Mouse (Mus musculus): Measurements from ENCODE around the gene Bpgm. TPM values are rescaled to one million over a fixed set of nuclear protein-coding genes. Genes with fewer than 3 reads are reported as not detected.

Bpgm gene
- polyA plus RNA-seq, 1 experiment from 2014 or later: 30.7 TPM

DNA sequence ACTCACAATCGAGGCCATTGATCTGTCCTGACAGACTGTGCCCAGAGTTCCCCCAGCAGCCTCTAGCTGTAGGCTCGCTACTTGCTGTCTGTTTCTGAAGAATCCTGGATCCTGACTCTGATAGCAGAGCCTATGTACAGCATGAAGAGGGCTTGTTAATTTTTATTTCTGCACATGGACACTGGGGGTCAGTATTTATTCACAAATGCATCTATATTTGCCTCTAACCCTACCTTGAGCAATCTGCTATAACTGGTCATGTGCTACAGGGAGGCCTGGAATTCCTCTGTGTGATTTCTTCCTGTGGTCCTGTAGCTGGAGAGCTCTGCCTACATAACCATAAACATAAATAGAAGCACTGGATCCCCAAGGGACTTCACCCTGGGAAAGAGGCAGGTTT, 35.4 kb downstream of the Bpgm start:
- peak; percentile 84 for ATAC-seq

DNA sequence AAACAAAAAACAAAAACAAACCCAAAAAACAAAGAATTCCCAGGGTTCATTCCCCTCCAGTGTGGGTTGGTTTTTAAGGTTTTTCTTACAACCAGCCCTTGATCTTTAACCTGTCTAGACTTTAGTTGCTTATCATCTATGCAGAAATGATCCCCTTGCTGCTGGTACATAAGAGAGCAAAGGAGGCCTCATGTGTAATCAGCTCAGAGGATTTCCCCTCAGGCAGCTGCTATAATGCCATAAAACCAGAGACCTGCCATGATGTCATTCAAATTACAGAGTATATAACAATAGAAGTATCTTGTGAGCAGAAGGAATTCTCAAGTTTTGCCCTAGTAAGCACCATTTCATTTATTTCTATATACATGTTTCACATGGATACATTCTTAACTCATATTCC, 36.7 kb downstream of the Bpgm start:
- H3K27me3 ChIP-seq: no peaks in the 10 kb centered on the region
- in situ Hi-C loops (cut with MboI; ENCODE audit: low pct_unique_long_range_greater_than_20kb): loop anchor here (5.0 kb wide), 3 partner anchors 245 to 410 kb away; partner anchors contain the start of genes Cyren and Stra8
- TF ChIP-seq CTCF (IDR thresholded peaks at IDR 0.05): no peak
- DNase-seq (ENCODE audit: low read depth, low spot score) (no peak), ATAC-seq (no peak)
- CTCF ChIA-PET: interaction anchor here (1.2 to 1.7 kb wide), 3 partner anchors 16 to 353 kb away, joined by 3 to 4 read pairs (median 3); no protein-coding TSS in a partner anchor
- POLR2A ChIA-PET: interaction anchor here (0.5 kb wide), 1 partner anchor 66 kb away, joined by 3 read pairs; no protein-coding TSS in a partner anchor

More for the DNA sequence above, 35.4 kb downstream of the Bpgm start:
- TF ChIP-seq CTCF (IDR thresholded peaks at IDR 0.05): peak; percentile 81
- POLR2A ChIA-PET: no interaction called here
- no peaks in the 10 kb centered on the region for H3K27me3 ChIP-seq
- in situ Hi-C loops (cut with MboI; ENCODE audit: low pct_unique_long_range_greater_than_20kb): loop anchor here (5.0 kb wide), 3 partner anchors 246 to 411 kb away; partner anchors contain the start of genes Cyren and Stra8
- peak; percentile 46 for DNase-seq (ENCODE audit: low read depth, low spot score)
- CTCF ChIA-PET: interaction anchor here (0.7 to 2.1 kb wide), 20 partner anchors 8 to 417 kb away, joined by 3 to 14 read pairs (median 4); no protein-coding TSS in a partner anchor

DNA sequence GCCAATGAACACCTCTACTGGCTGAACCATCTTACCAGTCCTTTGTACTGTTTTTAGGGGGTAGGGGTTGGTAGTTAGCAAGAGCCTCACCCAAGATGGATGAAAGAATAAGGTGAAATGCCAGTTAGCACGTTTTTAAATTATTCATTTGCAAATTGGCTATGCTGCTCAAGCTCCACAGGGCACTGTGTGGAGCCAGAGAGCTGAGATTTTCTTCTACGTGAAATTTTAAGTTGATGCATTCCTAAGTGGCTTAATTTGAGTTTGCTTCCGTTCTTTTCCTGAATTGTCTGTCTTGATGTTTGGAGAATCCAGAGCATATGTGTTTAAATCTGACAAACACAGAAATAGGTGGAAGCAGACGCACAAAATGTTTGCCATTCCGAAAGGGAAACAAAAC, 38.6 kb downstream of the Bpgm start:
- ChIA-PET CTCF (interaction anchor here (1.0 to 1.7 kb wide), 5 partner anchors 113 to 412 kb away, joined by 3 to 6 read pairs (median 3); no protein-coding TSS in a partner anchor), POLR2A (interaction anchor here (1.0 kb wide), 1 partner anchor 83 kb away, joined by 3 read pairs; no protein-coding TSS in a partner anchor)
- in situ Hi-C loops (cut with MboI; ENCODE audit: low pct_unique_long_range_greater_than_20kb): loop anchor here (5.0 kb wide), 3 partner anchors 243 to 408 kb away; partner anchors contain the start of genes Cyren and Stra8
- no peak for DNase-seq (ENCODE audit: low read depth, low spot score)
- peak; percentile 72 for TF ChIP-seq CTCF (IDR thresholded peaks at IDR 0.05)
- ATAC-seq: no peak
- H3K27me3 ChIP-seq: no peaks in the 10 kb centered on the region

DNA sequence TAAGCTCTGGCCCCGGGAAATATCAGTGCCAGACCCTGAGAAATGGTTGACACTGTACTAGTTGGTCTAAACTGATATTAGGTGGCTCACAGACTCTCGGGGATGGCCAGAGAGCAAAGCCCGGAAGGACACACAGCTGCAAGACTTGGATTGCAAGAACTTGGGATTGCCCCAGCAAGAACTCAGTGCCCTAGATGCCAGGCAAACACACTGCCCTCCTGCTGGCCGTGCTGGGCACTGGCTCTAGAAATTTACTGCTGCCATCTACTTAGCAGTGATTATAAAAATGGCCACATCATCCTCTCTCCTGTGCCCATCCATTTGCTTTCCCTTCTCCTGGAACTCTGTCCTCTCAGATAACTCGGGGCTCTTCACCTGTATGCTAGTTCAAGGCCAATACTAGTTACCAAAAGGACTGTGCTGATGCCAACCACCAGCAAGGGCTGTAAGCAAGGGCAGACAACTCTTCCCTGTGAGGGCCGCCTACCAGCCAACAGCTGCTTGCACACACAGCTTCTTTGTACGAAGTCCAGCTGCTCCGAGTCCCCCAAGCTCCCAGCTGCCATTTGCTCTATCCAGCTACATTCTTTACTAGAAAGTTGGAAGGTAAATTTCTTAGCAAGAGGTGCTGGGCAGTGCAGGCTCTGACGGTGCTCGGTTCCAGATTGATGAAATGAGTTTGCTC, 39.2 kb downstream of the Bpgm start:
- H3K27me3 ChIP-seq: no peaks in the 10 kb centered on the region
- POLR2A ChIA-PET: interaction anchor here (0.6 to 1.0 kb wide), 2 partner anchors 36 to 82 kb away, joined by 3 to 8 read pairs; no protein-coding TSS in a partner anchor
- CTCF ChIA-PET: interaction anchor here (1.0 to 1.7 kb wide), 5 partner anchors 113 to 412 kb away, joined by 3 to 6 read pairs (median 3); no protein-coding TSS in a partner anchor
- DNase-seq (ENCODE audit: low read depth, low spot score) (no peak), ATAC-seq (no peak)
- in situ Hi-C loops (cut with MboI; ENCODE audit: low pct_unique_long_range_greater_than_20kb): no loop called here
- TF ChIP-seq CTCF (IDR thresholded peaks at IDR 0.05): no peak

DNA sequence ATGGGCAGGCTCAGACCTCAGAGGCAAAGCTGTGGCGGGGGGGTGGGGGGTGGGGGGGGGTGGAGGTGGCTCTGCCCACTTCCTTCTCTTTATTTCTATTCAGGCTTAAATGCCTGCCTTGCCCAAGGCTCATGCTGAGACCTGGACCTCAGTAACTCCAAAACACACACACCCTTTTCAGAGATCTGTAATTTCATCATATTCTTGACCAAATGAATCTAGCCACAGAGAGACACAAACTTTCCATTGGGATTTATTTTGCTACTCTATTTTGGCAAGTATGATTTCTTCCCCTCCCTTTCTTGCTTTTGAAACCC, 39.7 kb downstream of the Bpgm start:
- ATAC-seq: no peak
- ChIA-PET CTCF (interaction anchor here (1.2 kb wide), 1 partner anchor 364 kb away, joined by 3 read pairs; no protein-coding TSS in a partner anchor), POLR2A (no interaction called here)
- in situ Hi-C loops (cut with MboI; ENCODE audit: low pct_unique_long_range_greater_than_20kb): no loop called here
- H3K27me3 ChIP-seq: no peaks in the 10 kb centered on the region
- TF ChIP-seq CTCF (IDR thresholded peaks at IDR 0.05): no peak
- DNase-seq (ENCODE audit: low read depth, low spot score): no peak

DNA sequence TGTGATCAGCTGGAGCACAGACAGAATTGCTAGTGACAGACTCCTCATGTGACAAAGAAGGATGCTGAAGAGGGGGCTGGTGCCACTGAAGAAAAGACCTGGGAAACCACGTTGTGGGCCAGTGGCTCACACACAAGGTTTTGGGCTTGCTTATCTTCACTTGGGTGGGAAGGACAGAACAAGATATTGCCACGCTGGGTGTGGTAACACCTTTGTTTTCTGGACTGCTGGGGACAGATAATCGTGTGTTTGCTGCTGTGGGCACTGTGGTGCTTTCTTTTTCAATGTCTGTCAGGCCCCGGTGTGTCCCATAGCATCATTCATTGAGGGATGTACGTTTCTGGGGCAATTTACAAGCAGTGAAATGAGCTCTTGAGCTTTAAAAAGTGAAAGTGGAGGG, 41.7 kb downstream of the Bpgm start:
- in situ Hi-C loops (cut with MboI; ENCODE audit: low pct_unique_long_range_greater_than_20kb): no loop called here
- ChIA-PET POLR2A (interaction anchor here (0.7 kb wide), 2 partner anchors 133 to 225 kb away, joined by 3 to 6 read pairs; no protein-coding TSS in a partner anchor), CTCF (interaction anchor here (1.5 kb wide), 1 partner anchor 236 kb away, joined by 4 read pairs; no protein-coding TSS in a partner anchor)
- DNase-seq (ENCODE audit: low read depth, low spot score) (no peak), ATAC-seq (no peak)
- no peaks in the 10 kb centered on the region for H3K27me3 ChIP-seq
- no peak for TF ChIP-seq CTCF (IDR thresholded peaks at IDR 0.05)

DNA sequence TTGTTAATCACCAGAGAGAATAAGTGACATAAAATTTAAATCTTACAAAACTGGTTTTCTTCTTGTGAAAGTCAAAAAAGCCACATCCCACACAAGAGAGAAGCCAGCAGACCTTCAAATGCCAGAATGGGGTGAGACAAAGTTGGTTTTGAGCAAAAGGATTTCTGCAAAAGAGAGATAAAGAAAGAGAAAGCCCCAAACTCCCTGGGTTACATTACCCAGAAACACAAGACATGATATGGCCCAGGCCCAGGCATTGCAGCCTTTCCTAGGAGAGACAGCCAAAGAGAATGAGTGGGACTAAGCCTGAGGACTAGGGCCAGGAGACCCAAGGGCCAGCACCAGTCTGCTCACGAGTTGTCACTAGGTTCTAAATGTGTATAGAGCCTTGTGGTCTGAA, 43.1 kb downstream of the Bpgm start:
- TF ChIP-seq CTCF (IDR thresholded peaks at IDR 0.05): no peak
- in situ Hi-C loops (cut with MboI; ENCODE audit: low pct_unique_long_range_greater_than_20kb): no loop called here
- ATAC-seq (no peak), DNase-seq (ENCODE audit: low read depth, low spot score) (no peak)
- CTCF ChIA-PET: interaction anchor here (1.3 kb wide), 1 partner anchor 8 kb away, joined by 3 read pairs; no protein-coding TSS in a partner anchor
- H3K27me3 ChIP-seq: no peaks in the 10 kb centered on the region
- POLR2A ChIA-PET: no interaction called here

DNA sequence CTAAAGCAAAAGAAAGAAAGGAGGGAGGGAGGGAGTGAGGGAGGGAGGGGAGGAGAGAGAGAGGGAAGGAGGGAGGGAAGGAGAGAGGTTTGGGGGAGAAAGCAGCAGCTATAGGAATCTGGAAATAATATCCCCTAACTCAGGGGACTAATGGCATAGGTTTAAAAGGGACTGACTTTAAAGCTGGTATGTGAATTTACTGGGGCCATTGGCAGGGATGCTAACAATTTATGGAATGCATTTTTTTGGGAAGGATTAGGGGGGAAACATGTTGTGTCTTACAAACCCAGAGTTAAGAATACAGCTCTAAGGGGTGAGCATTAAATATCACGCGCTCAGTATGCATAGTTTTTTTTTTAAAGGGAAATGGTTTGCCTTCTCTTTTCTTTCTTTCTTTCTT, 44.5 kb downstream of the Bpgm start:
- no peak for DNase-seq (ENCODE audit: low read depth, low spot score)
- CTCF ChIA-PET: interaction anchor here (1.3 kb wide), 1 partner anchor 10 kb away, joined by 3 read pairs; no protein-coding TSS in a partner anchor
- no peaks in the 10 kb centered on the region for H3K27me3 ChIP-seq
- POLR2A ChIA-PET: interaction anchor here (0.6 kb wide), 1 partner anchor 236 kb away, joined by 3 read pairs; no protein-coding TSS in a partner anchor
- TF ChIP-seq CTCF (IDR thresholded peaks at IDR 0.05): no peak
- in situ Hi-C loops (cut with MboI; ENCODE audit: low pct_unique_long_range_greater_than_20kb): loop anchor here (5.0 kb wide), 1 partner anchor 77 kb away; the partner anchor contains the start of gene Cald1
- ATAC-seq: no peak

DNA sequence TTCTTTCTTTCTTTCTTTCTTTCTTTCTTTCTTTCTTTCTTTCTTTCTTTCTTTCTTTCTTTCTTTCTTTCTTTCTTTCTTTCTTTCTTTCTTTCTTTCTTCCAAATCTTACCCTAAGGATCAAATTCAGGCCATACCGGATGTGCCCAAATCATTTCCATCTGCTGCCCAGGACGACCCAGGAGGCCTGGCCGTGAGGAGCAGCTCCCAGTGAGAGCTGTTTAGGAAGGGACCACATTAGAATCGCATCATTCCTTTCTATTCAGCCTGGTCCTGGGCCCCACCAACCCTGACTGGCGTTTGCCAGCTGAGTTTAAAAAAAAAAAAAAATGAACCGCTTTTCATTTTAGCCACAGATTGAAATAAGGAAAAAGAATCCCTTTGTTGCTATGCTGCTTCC, 44.9 kb downstream of the Bpgm start:
- CTCF ChIA-PET: interaction anchor here (1.5 kb wide), 1 partner anchor 10 kb away, joined by 4 read pairs; no protein-coding TSS in a partner anchor
- POLR2A ChIA-PET: interaction anchor here (0.6 kb wide), 1 partner anchor 235 kb away, joined by 3 read pairs; no protein-coding TSS in a partner anchor
- no peak for TF ChIP-seq CTCF (IDR thresholded peaks at IDR 0.05)
- in situ Hi-C loops (cut with MboI; ENCODE audit: low pct_unique_long_range_greater_than_20kb): loop anchor here (5.0 kb wide), 1 partner anchor 76 kb away; the partner anchor contains the start of gene Cald1
- ATAC-seq: no peak
- no peaks in the 10 kb centered on the region for H3K27me3 ChIP-seq
- DNase-seq (ENCODE audit: low read depth, low spot score): no peak

DNA sequence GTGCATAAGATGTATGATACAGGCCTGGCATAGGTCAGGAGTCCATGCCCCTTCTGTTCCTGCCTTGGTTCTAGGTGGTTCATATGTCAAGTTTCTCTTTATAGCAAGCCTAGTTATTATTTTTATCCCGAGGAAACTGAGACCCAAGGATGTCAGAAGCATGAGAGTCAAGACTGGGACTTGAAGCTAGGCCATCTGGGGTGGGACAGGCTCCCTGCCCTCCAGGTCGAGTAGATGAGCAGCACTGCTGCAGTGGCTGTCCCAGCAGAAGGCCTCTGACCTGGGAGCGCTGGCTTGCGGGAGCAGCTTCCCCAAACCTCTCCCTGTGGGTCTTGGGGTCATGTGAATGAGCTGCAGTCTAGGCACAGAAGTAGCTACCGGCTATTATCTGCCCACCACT, 47.5 kb downstream of the Bpgm start:
- ATAC-seq (no peak), DNase-seq (ENCODE audit: low read depth, low spot score) (no peak)
- H3K27me3 ChIP-seq: no peaks in the 10 kb centered on the region
- POLR2A ChIA-PET: no interaction called here
- TF ChIP-seq CTCF (IDR thresholded peaks at IDR 0.05): no peak
- in situ Hi-C loops (cut with MboI; ENCODE audit: low pct_unique_long_range_greater_than_20kb): loop anchor here (5.0 kb wide), 1 partner anchor 74 kb away; the partner anchor contains the start of gene Cald1
- CTCF ChIA-PET: interaction anchor here (1.2 to 3.1 kb wide), 2 partner anchors 16 to 26 kb away, joined by 3 to 6 read pairs; no protein-coding TSS in a partner anchor
